In genomic region chr11:5780035-5780499, GRCm38 (mm10) we compare ENCODE assay signal across 21 mouse cellular contexts. TPM values are rescaled to one million over a fixed set of nuclear protein-coding genes. Genes with fewer than 3 reads are reported as not detected.
DNase-seq lines count a peak whose midpoint lies in the region; ATAC-seq and TF ChIP-seq lines count a peak whose summit lies in the region.
"Had no signal": no experiment of that assay in that cellular context is flagged by ENCODE, and none has a peak within 500 bp of the region (broad histone marks: within the 10 kb centered on the region; RNA-seq: fewer than 3 reads in every experiment).

No protein-coding gene starts in this region.

- no peak for DNase-seq in embryonic facial prominence, embryonic 10.5 days (ENCODE audit: low spot score)
- peak; percentile 65 for DNase-seq in MN1 (ENCODE audit: low spot score)
- peak; percentile 76 to 83 for DNase-seq in cerebellum, adult 2 months
- peak; percentile 80 to 83 for DNase-seq in cerebellum, postnatal 25 days
- no peak for DNase-seq in thymus, postnatal 14 days
- no peak for DNase-seq in kidney, postnatal 10 days
- DNase-seq: adrenal gland, postnatal 25 days; heart, postnatal 14 days; layer of hippocampus, adult 9-11 months; left cerebral cortex, postnatal 4 days; lung, embryonic 14.5 days; spleen, adult 18-20 months had no signal

- H3K36me3 ChIP-seq in embryonic facial prominence, embryonic 12.5 days, result no peaks in the 10 kb centered on the region
- H3K36me3 ChIP-seq in embryonic facial prominence, embryonic 10.5 days (replicated peaks), result peaks cover 14% of the 10 kb centered on the region; the same call in 1 of the 2 replicates

- 90% methylated on average over 6 of the region's 6 CpGs for WGBS in embryonic facial prominence, embryonic 12.5 days
- 93% methylated on average over 6 of the region's 6 CpGs for WGBS in embryonic facial prominence, embryonic 10.5 days
- 9% methylated on average over 6 of the region's 6 CpGs for WGBS in cerebellum, adult 2 months

- no peak overlapping the region for H3K27ac ChIP-seq in embryonic facial prominence, embryonic 12.5 days
- H3K27ac ChIP-seq in embryonic facial prominence, embryonic 10.5 days (replicated peaks), result no peak overlapping the region
- peak overlapping the region; percentile 95 for H3K27ac ChIP-seq in cerebellum, adult 2 months (ENCODE audit: insufficient read depth, low read length)
- H3K27ac ChIP-seq: hindbrain, postnatal 0 days; kidney, embryonic 15.5 days; left cerebral cortex, adult 2 months; limb, embryonic 15.5 days; liver, embryonic 14.5 days; midbrain, embryonic 13.5 days had no signal

- H3K27me3 ChIP-seq in embryonic facial prominence, embryonic 12.5 days, result no peaks in the 10 kb centered on the region
- no peaks in the 10 kb centered on the region for H3K27me3 ChIP-seq in embryonic facial prominence, embryonic 10.5 days (replicated peaks; ENCODE audit: low read depth, poor library complexity, severe bottlenecking)
- H3K27me3 ChIP-seq in cerebellum, adult 2 months (ENCODE audit: control insufficient read depth, insufficient read depth, low read length), result no peaks in the 10 kb centered on the region
- H3K27me3 ChIP-seq: kidney, embryonic 15.5 days; limb, embryonic 15.5 days; midbrain, embryonic 13.5 days had no signal

- 0 out of 2 replicates have a peak overlapping the region, but pooled peaks have one; percentile 2 for H3K9ac ChIP-seq in embryonic facial prominence, embryonic 12.5 days
- H3K9ac ChIP-seq: kidney, embryonic 15.5 days; limb, embryonic 15.5 days; liver, embryonic 14.5 days; lung, embryonic 14.5 days; midbrain, embryonic 13.5 days had no signal

- ATAC-seq in embryonic facial prominence, embryonic 12.5 days (ENCODE audit: insufficient number of reproducible peaks, insufficient read depth, low FRiP score, low TSS enrichment), result no peak
- ATAC-seq: hindbrain, postnatal 0 days; intestine, postnatal 0 days; midbrain, embryonic 13.5 days had no signal

- no peak for TF ChIP-seq CTCF in cerebellum, adult 2 months (IDR thresholded peaks at IDR 0.05; ENCODE audit: borderline replicate concordance, insufficient read depth, low read depth, low read length)

- H3K4me1 ChIP-seq in embryonic facial prominence, embryonic 12.5 days, result no peaks in the 10 kb centered on the region
- no peaks in the 10 kb centered on the region for H3K4me1 ChIP-seq in embryonic facial prominence, embryonic 10.5 days
- peaks cover 22% of the 10 kb centered on the region for H3K4me1 ChIP-seq in cerebellum, adult 2 months (ENCODE audit: control insufficient read depth, insufficient read depth, low read length)
- H3K4me1 ChIP-seq: kidney, embryonic 15.5 days; limb, embryonic 15.5 days; midbrain, embryonic 13.5 days had no signal

- no peaks in the 10 kb centered on the region for H3K9me3 ChIP-seq in embryonic facial prominence, embryonic 12.5 days
- H3K9me3 ChIP-seq in embryonic facial prominence, embryonic 10.5 days, result no peaks in the 10 kb centered on the region
- H3K9me3 ChIP-seq: kidney, embryonic 15.5 days; limb, embryonic 15.5 days; midbrain, embryonic 13.5 days had no signal

- H3K4me3 ChIP-seq in embryonic facial prominence, embryonic 12.5 days, result no peak overlapping the region
- H3K4me3 ChIP-seq in embryonic facial prominence, embryonic 10.5 days, result no peak overlapping the region
- H3K4me3 ChIP-seq in cerebellum, adult 2 months (replicated peaks; ENCODE audit: insufficient read depth, low read depth, low read length), result no peak overlapping the region
- H3K4me3 ChIP-seq: kidney, embryonic 15.5 days; left cerebral cortex, adult 2 months; limb, embryonic 15.5 days; midbrain, embryonic 13.5 days had no signal

- no peak overlapping the region for H3K4me2 ChIP-seq in embryonic facial prominence, embryonic 12.5 days (replicated peaks)
- H3K4me2 ChIP-seq: heart, embryonic 11.5 days; kidney, embryonic 15.5 days; limb, embryonic 15.5 days; lung, embryonic 14.5 days; midbrain, embryonic 13.5 days had no signal

- peak; percentile 44; the same call in 1 of the 2 replicates for TF ChIP-seq POLR2A in cerebellum, adult 2 months (IDR thresholded peaks at IDR 0.05; ENCODE audit: borderline replicate concordance, insufficient read depth, low read length)

RNA-seq across cellular contexts. Expression of gene Dbnl, which starts 8.2 kb away (rescaled TPM):
- 132 and 139 TPM in 2 replicates for polyA plus RNA-seq in embryonic facial prominence, embryonic 12.5 days (2016; fragmentation: Nextera tagmentation; extraction: Ambion mirVana)
- polyA plus RNA-seq in embryonic facial prominence, embryonic 10.5 days (2016; fragmentation: Nextera tagmentation; extraction: Ambion mirVana), result 137 and 138 TPM in 2 replicates
- polyA plus RNA-seq in cerebellum, adult 2 months (2012; rRNA removed), result 80.9 and 83.7 TPM in 2 replicates

RNA-seq across cellular contexts. Expression of gene Urgcp, which starts 17.9 kb away (rescaled TPM):
- 27.4 and 28.6 TPM in 2 replicates for polyA plus RNA-seq in embryonic facial prominence, embryonic 12.5 days (2016; fragmentation: Nextera tagmentation; extraction: Ambion mirVana)
- 18.0 and 19.1 TPM in 2 replicates for polyA plus RNA-seq in embryonic facial prominence, embryonic 10.5 days (2016; fragmentation: Nextera tagmentation; extraction: Ambion mirVana)
- 36.4 and 37.9 TPM in 2 replicates for polyA plus RNA-seq in cerebellum, adult 2 months (2012; rRNA removed)

RNA-seq across cellular contexts. Expression of gene Pgam2, which starts 23.5 kb away (rescaled TPM):
- 17.0 and 18.2 TPM in 2 replicates for polyA plus RNA-seq in embryonic facial prominence, embryonic 12.5 days (2016; fragmentation: Nextera tagmentation; extraction: Ambion mirVana)
- polyA plus RNA-seq in embryonic facial prominence, embryonic 10.5 days (2016; fragmentation: Nextera tagmentation; extraction: Ambion mirVana), result 5.1 and 5.3 TPM in 2 replicates
- polyA plus RNA-seq in cerebellum, adult 2 months (2012; rRNA removed), result 0.63 and 1.1 TPM in 2 replicates

RNA-seq across cellular contexts. Expression of gene Polm, which starts 57.7 kb away (rescaled TPM):
- 9.9 and 10.2 TPM in 2 replicates for polyA plus RNA-seq in embryonic facial prominence, embryonic 12.5 days (2016; fragmentation: Nextera tagmentation; extraction: Ambion mirVana)
- polyA plus RNA-seq in embryonic facial prominence, embryonic 10.5 days (2016; fragmentation: Nextera tagmentation; extraction: Ambion mirVana), result 9.4 and 10.0 TPM in 2 replicates
- 15.0 and 19.3 TPM in 2 replicates for polyA plus RNA-seq in cerebellum, adult 2 months (2012; rRNA removed)

Comparison
In these comparisons a context has a peak if more than half of its experiments do, and no peak if none do; other contexts are left out.
1. DNase-seq: peak in MN1 (single experiment), cerebellum, adult 2 months (2 of 2) and cerebellum, postnatal 25 days (2 of 2); none in embryonic facial prominence, embryonic 10.5 days (single experiment), thymus, postnatal 14 days (single experiment) and kidney, postnatal 10 days (single experiment).